Mouse (Mus musculus) adrenal gland, adult 8-10 months (tissue): ENCODE measurements around the gene Col16a1. TPM values are rescaled to one million over a fixed set of nuclear protein-coding genes. Genes with fewer than 3 reads are reported as not detected.

Source experiments
- DNase-seq: peaks from one replicate; pipeline ENCODE4 v3.0.0; 2022
- total RNA-seq, 4 experiments: library from RNA; stranded (reverse); gene quantifications; 2 replicates each; pipeline ENCODE4 v1.2.4; 2022

The Col16a1 gene
- total RNA-seq, 4 experiments from 2014 or later: 10.0 to 31.9 (median 19.9) TPM

DNA sequence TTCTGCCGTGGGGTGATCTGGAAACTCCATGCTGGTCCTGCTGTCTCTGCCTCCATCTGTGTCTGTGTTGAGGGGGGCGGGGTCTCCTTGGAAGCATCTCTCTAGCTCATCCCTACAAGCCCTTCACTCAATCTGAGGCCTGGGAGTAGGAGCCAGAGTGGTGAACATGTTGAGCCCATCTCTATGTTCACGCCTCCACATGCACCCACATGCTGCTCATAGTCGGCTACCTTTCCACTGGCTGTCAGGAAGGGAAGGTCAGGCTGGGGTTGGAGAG is 501 bp downstream of the Col16a1 start:
- DNase-seq: no peak

DNA sequence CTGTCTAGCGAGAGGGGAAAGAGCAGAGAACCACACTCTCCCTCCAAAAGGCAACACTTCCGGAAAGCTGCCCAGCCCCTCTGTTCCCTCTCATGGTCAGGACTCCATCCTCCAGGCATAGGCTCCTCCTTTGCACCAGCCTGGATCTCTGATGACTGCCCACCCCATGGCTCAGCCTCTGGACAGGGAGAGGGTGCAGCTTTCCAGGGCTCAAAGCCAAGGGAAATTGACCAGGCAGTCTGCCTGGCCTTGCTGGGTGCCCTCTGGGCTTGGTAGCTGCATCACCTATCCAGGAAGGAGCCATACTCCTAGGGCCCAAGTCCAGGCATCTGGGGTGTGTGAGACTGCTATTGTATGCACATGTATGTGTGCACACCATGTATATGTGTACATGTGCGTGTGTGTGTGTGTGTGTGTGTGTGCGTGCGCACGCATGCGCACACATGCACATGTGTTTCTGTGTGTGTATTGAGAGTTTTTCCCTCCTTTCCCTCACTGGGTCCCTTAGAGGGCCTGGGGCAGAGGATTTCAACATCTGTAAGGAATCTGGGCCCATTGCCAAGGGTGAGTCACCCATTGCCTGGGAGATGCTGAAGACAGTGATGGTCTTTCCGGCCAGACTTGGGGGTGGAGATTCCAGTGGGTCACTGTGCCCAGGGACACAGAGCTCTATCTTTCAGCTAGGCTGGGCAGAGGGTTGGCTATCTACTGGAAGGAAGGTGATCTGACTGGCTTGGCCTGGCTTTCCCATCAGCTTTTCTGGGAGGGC is 2.6 kb downstream of the Col16a1 start:
- peak; percentile 88 for DNase-seq

DNA sequence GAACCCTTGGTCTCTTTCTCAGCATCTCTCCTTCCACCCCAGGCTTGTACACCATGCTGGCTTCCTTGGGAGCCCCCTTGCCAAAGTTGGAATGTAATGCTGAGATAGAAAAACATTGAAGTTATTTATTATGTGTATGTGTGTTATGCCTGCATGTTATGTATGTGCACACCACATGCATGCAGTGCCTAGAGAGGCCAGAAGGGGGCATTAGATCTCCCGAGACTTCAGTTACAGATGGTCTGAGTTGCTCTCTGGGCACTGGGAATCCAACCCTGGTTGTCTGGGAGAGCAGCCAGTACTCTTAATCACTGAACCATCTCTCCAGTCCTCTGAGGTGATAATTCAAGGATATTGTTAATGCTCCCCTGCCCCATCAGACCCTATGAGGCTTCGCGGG is 4.6 kb downstream of the Col16a1 start:
- DNase-seq: no peak

DNA sequence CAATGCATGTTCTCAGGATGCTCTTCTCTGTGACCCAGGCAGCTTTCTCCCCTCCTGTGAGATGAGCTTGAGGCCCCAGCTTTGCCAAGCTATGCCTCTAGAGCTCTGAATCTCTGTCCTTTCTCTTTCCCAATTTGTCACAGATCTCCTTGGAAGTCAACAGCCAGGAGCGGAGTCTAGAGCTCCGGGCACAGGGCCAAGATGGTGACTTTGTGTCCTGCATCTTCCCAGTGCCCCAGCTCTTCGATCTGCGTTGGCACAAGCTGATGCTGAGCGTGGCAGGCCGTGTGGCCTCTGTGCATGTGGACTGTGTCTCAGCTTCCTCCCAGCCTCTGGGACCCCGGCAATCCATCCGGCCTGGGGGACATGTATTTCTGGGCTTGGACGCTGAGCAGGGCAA is 5.5 kb downstream of the Col16a1 start:
- peak; percentile 36 for DNase-seq

DNA sequence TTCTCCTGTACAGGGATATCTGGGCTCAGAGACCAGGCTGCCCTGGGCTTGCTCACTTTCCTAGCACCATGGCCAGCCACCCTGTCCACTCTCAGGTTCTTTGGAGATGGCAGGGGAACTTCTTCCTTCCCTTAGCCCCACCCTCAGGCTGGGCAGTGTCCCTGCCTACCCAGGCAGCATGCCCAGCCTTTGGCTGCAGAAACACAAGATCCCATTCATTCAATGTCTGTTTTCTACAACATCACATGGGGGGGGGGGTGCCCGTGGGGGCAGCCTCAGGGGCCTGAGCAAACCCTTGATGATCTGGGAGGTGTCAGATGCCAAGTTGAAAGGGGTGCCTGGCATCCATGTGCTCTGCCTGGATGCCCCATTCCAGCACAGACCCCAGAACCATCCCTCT is 7.1 kb downstream of the Col16a1 start:
- DNase-seq: no peak

DNA sequence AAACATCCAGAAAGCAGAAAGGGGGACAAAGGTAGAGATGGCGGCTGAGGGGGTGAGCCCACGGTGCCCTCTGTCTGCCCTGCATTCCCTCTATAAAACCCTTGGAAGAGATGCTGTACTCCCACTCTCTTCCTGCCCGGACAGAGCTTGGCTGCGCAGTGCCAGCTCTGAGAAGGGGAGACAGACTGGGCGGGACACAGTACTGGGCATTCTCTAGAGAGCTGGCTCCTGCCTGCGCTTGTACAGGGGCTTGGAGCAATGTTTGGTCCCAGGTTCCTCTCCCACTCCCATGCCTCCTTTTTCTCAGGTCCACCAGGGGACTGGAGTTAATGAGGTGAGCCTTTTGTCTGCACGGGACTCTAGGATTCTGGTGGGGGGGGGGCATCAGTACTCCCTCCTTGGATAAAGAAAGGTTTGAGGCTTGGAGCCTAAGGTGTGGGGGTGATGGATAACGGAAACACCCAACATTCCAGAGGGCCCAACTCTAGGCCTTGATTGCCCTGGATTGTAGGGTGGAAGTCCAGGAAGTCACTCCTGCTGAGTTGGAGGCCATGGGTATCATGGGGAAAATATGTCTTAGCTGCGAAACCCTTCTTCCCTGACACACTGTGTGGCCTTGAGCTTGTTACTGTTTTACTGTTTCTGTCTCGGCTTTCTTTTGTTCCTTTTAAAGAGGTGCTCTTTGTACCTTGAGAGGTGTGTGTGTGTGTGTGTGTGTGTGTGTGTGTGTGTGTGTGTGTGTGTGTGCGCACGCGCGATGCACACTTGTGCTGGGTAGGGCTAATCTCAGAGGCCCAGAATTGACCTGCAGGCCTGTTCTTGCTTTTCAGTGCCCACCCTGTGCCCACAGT is 7.7 kb downstream of the Col16a1 start:
- no peak for DNase-seq

DNA sequence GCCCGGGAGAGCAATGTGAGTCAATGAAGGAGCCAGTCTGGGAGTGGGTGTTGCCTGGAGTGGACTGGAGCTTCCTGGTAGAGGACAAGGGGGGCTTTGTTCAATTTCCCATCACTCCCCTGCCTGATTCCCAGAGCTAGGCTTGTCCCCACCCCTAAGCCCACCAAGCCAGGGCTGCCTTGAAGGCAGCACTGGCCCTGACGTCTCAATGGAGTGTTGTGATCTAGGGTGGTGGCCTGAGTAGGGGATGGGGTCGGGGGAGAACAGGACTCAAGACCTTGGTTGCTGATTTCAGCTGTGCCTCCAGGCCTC is 8.3 kb downstream of the Col16a1 start:
- no peak for DNase-seq

DNA sequence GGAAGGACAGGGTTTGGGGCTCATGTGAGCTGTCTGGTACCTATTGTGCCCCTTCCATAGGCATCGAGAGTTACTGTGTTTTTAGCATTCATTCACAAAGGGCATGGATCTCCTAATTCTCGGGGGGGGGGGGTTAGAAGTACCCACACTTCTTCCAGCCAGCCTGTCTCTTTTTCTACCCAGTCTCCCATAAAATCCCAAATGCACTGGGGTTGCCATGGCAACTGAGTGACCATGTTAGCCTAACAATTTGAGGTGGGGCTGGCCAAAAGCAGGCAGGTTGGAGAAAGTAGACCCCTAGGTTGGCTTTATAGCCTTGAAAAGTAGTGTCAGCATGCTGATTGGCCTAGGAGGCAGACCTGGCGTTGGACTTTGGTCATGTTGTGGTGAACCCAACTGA is 8.8 kb downstream of the Col16a1 start:
- no peak for DNase-seq

DNA sequence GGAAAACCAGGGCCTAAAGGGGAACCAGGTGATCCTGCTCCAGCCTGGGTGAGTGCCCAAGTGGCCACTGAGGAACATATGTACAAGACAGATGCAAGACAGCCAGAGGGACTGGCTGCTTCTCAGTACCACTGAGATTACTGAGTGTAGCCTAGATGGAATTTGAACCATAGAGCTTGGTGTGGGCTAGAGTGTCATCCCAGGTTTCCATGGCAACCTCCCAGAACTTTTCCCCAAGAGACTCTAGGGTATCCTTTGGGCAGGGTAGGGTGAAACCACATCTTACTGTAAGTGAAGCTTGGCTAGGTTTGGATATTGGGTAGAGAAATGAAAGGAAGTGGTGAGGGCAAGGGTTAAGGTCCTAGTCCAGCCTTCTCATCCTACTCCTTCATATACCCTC is 13.3 kb downstream of the Col16a1 start:
- no peak for DNase-seq

DNA sequence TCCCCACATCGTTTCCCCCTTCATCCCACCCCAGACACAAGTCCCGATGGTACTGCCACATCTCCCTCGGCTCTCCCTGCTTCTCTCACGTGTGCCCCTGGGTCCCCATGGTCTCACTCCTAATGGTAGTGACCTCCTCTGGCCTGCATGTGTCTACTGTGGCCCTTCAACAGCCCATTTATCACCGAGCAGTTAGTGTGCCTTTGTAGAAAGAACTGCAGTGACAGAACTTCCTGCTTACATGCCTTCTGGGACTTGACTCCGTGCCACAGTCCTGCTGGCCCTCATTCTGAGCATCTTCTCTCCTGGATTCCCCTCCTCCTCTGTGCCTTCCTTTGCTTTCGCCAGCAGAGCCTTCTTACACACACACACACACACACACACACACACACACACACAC is 15.6 kb downstream of the Col16a1 start:
- DNase-seq: no peak

DNA sequence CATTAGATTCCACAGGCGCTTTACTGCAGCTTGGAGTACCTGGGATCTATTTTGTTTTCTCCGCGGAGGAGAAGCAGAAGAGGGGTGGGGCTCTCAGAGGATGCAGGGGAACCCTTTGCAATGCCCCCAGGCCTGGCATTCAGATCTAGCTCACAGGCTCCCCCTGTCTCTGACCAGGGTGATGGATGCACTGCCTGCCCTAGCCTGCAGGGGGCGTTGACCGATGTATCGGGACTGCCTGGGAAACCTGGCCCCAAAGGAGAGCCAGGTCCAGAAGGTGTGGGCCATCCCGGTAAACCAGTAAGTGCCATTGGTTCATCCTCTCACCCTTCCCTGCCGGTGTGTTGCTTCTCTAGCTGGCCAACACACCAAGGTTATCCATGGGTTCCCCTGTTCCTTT is 19.2 kb downstream of the Col16a1 start:
- no peak for DNase-seq

DNA sequence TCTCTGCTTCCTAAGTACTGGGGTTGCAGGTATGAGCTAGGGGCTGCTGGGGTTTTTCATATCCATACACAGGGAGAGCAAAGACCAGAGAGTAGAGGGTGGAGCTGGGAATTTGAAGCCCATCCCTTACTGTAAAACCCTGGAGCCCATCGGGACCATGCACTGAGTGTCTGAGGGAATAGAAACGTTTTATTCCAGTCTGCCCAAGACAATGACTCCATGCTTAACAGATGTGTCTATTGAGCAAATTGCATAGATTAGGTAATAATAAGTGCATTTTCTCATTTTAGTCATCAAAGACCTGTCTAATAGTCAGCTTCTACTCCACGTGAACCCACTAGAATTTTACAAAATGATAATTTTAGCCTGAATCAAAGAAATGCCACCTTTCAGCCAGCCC is 22.9 kb downstream of the Col16a1 start:
- DNase-seq: no peak

DNA sequence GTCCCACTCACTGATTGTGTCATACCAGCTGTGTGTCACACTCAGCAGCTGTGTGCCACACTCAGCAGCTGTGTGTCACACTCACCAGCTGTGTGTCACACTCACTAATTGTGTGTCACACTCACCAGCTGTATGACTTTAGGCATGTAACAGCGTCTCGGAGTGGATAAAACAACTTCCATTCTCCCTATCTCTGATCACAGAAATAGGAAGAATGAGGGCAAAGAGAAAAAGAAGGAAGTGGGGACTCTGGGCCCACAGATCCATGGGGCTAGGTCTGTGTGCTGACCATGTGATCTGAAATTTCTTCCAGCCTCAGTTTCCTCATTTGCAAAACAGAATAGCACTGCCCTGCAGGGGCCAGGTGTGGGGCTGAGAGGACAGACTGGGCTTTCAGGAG is 24.1 kb downstream of the Col16a1 start:
- no peak for DNase-seq

DNA sequence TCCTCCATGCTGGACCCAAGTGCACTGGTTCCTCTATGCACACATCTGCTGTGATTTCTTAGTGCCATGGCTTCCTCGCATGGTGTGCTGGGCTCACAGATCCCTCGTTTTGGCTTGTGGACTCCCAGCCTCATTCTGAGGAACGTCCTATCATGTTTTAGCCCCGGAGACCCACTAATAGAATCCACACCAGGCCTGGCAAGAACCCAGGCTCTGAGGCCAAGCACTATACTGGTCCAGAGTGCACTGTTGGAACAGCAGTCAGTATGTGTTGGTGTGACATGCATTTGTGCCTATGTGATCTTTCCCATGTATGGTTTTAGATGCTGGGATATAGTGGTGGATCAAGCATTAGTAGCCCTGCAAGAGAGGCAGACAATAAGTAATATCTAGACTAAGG is 25.7 kb downstream of the Col16a1 start:
- DNase-seq: no peak

DNA sequence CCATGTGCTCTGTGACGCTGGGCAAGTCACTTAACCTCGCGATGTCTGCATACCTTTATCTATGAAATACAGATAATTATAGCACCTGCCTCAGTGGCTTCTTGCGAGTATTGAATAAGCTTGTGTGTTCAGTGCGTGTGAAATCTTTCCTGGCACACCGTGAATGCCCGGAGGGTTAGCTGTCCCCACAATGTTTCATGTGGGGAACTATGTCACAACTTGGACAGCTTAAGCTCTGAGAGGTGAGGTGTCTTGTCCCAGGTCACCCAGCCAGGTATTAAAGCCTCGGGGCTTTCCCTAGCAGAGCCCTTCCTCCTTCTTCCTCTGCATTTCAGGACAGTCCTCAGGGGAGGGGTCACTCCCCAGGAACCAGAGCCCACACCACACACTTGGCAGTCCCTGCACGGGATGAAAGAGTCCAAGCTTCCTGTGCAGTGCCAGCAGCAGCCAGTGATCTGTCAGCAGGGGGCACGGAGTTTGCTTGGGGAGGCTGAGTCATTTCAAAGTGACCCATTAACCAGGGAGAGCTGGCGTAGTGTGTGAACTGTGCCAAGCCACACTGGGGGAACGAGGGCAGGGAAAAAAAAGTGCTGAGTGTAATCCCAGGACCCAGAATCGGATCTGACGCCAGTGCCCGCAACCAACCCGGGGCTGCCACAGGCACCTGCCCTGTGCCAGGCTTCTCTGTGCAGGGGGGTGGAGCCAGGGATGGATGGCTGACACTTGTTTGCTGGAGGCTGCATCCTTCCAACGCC is 27.3 kb downstream of the Col16a1 start:
- DNase-seq: peak; percentile 55

DNA sequence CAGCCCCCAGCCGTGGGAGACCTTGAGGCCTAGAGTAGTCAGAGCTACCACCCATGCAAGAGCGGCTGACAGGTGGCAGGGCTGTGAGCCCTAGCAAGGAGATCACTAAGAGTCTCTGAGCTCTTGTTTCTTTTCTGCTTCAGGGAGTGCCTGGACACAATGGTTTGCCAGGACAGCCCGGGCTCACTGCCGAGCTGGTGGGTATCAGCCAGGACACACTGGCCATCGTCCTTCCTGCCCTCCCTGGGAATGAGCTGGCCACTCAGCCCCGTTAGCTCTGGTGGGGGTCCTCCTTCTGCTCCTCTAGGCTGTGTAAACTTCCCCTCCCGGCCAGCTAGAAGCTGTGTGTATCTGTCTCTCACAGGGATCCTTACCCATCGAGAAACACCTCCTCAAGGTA is 29.2 kb downstream of the Col16a1 start:
- DNase-seq: no peak

DNA sequence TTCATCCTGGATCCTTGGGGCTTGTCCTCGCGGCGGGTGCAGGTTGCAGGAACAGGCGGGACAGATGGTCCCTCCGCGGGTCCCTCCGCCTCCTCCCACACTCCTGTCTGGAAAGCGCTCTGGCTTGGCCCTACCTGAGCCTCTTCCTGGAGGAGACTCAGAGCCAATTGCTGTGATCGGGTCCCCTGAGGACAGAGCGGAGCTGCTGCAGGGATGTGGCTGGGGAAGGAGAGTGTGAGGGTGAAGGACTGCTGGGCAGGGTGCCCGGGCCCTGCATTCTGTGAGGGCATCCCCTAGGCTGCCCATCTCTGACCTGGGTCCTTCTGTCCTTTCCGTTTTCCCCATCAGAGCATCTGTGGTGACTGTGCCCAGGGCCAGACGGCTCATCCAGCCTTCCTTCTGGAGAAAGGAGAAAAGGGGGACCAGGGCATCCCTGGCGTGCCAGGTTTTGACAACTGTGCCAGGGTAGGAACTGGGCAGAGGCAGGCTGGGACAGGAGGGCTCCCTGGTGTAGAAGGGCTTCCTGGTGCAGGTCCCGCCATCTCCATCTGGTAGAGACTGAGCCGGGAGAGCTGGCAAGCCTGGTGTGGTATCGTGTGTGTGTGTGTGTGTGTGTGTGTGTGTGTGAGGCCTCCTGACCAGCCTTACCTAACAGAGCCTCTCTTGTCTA is 31.3 kb downstream of the Col16a1 start:
- no peak for DNase-seq

DNA sequence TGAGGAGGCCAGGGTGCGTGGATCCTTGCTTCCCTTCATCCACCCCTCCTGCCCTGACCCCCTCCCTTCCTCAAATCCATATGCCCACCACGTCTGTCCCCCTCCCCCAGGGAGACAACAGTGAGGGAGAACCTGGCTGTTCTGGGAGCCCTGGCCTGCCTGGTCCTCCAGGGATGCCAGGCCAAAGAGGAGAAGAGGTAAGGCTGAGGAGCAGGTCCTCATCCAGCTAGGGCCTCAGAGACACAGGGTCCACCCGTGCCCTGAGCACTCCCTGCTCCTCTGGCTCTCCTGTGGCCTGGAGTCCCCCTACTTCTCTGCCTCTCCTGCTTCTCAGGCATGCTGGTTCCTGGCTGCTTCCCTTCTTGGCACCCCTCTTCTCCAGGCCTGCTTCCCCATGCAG is 31.9 kb downstream of the Col16a1 start:
- DNase-seq: no peak

DNA sequence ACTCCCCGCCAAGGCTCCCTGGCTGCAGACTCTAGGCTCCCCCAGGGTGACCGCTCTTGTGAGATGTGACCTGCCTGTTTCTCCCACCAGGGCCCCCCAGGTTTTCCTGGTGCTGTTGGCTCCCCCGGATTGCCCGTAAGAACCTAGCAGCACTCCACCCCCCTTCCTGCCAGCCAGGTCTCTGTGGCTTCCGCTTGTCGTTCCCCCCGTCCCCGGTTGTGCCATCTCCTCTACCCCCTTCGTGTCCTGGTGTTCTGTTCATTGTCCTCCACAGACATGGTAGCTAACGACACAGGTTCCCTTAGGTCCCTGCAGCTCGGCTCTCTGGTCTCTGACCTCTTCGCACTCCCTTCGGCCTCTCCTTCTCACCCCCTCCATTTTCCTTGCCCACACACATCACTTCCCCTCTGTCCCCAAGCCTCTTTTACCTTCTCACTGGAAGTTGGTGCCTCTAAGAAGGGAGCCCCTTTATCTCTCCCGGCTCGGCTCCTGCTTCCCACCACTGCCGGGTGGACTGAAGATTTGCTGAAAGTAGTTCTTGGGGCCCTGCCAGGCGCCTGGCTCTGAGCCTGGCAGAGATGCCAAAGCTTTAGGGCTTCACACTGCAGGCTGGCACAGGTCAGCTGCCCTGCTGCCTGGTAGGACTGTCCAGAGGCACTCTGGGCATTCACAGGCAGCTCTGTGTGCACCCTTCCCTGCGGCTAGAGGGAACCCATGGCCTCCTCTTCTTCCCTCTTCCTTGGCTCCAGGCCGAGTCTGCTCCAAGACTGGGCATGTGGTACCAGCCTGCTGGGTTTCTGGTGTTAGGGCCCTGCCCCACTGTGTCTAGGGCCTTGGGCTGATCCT is 33.9 kb downstream of the Col16a1 start:
- peak; percentile 50 for DNase-seq

DNA sequence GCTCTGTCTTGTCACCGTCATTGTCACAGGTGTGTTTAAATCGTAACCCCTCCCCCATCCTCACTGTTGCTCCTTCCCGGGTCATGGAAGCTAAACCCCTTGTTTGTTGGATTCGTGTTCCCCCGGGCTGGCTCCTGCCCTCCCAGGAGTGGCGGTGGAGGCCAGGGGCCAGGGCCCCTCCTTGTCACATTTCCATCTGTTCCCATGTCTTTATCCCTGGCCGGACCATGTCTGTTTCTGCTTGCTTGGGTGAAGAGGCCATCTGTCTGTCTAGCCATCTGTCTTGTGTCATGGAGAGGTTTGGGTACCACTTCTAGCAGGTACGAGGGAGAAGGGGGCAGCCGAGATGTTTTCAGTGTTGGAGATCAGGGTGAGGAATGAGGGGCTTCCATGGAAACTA is 34.6 kb downstream of the Col16a1 start:
- no peak for DNase-seq

DNA sequence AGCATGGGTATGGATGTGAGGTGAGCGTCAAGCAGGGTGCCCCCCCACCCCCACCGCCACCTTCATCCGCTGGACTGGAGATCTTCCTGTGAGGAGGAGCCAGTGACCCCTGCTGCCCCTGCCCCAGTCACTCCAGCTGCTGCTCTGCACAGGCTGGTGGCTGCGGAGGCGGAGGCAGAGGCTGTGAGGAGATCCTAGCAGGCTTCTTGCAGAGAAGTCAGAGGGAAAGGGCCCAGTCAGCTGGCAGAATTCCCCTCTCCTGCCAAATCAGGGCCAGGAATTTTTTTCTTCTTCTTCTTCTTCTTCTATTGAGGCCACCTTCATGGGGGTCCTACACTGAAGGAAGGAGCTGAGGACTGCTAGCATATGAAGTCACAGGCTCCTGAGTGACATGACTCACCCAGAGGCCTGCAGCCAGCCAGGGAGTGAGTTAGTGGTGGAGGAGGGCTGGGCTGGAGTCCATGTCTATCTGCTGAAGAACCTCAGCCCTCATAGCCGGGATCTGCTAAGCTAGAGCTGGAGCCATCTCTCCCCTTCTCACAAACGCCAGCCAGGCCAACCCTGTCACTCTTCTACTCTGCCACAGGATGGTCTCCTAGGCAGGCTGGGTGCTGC is 36.8 kb downstream of the Col16a1 start:
- DNase-seq: peak; percentile 27
